Mouse (Mus musculus) lung, adult 2 months (tissue): ENCODE data around the gene Nrp2. TPM values are rescaled to one million over a fixed set of nuclear protein-coding genes. Genes with fewer than 3 reads are reported as not detected.

ENCODE experiments used
- DNase-seq: peaks from one replicate; pipeline ENCODE4 v3.0.0; 2022
- H3K4me1 ChIP-seq: fragments of 200-500 bp; 2 replicates; pipeline ENCODE4 v1.6.1; 2011; ENCODE audit warnings: low read length; ENCODE audit not compliant: control insufficient read depth, insufficient read depth
- H3K4me3 ChIP-seq: fragments of 200-500 bp; replicated peaks from 2 replicates; pipeline ENCODE3; 2011; ENCODE audit warnings: low read depth, mild to moderate bottlenecking, control low read depth, low read length; ENCODE audit errors: extremely low read depth
- CTCF ChIP-seq: fragments of 200-500 bp; IDR thresholded peaks from 2 replicates; pipeline ENCODE4 v1.5.1; 2011; ENCODE audit warnings: mild to moderate bottlenecking, low read length, control low read depth; ENCODE audit not compliant: insufficient read depth
- POLR2A ChIP-seq: fragments of 200-500 bp; IDR thresholded peaks from 2 replicates; pipeline ENCODE4 v1.6.1; 2011; ENCODE audit warnings: low read depth, mild to moderate bottlenecking, control low read depth, low read length, borderline replicate concordance; ENCODE audit errors: extremely low read depth
- WGBS: fragments of 180-500 bp; shearing (Covaris S2); methylation state at CpG from one replicate; pipeline ENCODE4 v1.1.7; 2018; 5-methylcytosine and 5-hydroxymethylcytosine counted together
- polyA plus RNA-seq: library from polyadenylated mRNA; depleted of rRNA; stranded (reverse); fragments of >200 nt; gene quantifications from 2 replicates; pipeline ENCODE4 v1.2.3, GENCODE M21; 2012

The Nrp2 gene
- polyA plus RNA-seq, 1 experiment, result 27.8 TPM

DNA sequence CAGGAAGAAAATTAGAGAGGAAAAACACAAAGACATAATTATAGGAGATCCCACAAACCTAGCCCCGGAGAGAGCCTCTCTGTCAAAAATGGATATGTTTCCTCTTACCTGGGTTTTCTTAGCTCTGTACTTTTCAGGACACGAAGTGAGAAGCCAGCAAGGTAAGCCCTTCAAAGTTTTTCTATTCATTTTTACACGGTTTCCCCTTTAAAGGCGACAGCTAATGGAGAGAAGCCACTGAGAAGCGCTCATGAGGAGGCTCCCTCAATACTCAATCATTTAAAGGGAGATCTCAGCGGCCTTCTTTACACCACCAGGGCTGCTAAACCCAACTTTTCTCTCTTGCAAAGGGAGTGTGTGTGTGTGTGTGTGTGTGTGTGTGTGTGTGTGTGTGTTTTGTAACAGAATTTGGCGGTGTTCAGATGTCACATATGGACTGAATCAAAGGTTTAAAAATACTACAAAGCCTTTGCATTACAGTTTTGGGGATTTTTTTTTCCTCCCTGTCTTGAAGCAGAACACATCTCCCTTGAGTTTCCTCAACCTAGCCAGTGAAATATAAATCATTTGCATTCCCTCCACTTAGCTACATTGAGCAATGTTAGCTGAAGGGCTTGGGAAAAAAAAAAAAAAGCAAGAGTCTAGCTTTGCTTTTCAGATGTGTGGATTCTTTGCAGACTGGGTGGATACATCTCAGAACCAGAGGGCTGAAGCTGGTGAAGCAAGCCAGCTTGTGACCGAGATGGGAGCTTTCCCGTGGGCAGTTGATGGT, 1.2 kb downstream of the Nrp2 start:
- TF ChIP-seq CTCF (no peak), POLR2A (no peak)
- WGBS, result 19% methylated on average over 9 of the region's 9 CpGs
- peaks cover 8% of the 10 kb centered on the region; the same call in 1 of the 2 replicates for H3K4me1 ChIP-seq
- DNase-seq, result no peak
- peak overlapping the region; percentile 81 for H3K4me3 ChIP-seq

DNA sequence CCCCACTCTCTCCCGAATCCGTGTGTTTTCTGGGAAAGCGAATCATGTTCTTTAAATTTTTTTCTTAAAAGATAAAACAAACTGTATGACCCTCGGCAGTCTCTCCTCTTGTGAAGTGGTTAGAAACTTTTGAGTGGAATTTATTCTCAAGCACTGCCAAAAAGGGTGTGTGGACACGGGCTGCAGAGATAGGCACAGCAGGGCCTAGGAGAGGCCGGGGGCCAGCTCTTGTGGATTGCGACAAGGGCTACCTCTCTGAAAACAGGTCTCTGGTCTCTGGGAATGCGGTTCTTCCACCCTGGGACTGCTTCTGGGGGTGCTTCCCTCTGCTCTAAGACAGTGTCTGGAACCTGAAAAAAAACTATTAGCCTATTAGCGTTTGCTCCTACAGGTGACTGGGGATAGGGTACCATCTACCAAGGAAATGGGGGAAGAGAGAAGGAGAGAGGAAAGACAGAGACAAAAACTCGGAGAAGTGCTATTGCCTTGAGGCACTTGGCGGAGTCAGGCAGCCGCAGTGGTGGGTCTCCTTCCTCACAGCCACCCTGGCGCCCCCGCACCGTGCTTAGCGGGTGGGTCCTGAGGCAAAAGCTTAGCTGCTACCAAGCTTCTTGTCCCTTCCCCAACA, 1.9 kb downstream of the Nrp2 start:
- 45% methylated on average over 16 of the region's 16 CpGs for WGBS
- DNase-seq, result no peak
- H3K4me3 ChIP-seq, result peak overlapping the region; percentile 73
- peaks cover 8% of the 10 kb centered on the region; the same call in 1 of the 2 replicates for H3K4me1 ChIP-seq
- TF ChIP-seq POLR2A (no peak), CTCF (no peak)

DNA sequence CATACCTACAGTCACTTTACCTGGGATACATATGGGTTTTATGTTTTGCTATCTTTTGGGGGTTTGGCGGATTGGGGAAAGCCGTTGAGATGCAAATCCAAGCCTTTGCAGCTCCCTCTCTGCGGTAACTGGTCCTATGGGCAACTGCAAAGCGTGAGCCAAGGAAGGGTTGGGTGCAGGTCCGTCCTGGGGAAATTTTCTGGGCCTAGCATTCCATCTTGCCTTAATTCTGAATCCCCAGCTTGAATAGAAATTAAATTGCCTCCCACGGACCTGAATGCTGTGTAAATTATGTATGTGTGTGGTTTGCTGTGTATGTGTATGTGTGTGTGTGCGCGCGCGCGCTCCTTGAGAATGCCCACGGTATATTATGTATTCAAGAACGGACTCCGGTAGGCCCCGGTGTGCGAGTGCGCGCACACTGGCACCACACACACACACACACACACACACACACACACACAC, 2.5 kb downstream of the Nrp2 start:
- 36% methylated on average over 18 of the region's 18 CpGs for WGBS
- TF ChIP-seq CTCF (no peak), POLR2A (no peak)
- H3K4me1 ChIP-seq, result peaks cover 8% of the 10 kb centered on the region; the same call in 1 of the 2 replicates
- DNase-seq, result no peak
- peak overlapping the region; percentile 73 for H3K4me3 ChIP-seq

DNA sequence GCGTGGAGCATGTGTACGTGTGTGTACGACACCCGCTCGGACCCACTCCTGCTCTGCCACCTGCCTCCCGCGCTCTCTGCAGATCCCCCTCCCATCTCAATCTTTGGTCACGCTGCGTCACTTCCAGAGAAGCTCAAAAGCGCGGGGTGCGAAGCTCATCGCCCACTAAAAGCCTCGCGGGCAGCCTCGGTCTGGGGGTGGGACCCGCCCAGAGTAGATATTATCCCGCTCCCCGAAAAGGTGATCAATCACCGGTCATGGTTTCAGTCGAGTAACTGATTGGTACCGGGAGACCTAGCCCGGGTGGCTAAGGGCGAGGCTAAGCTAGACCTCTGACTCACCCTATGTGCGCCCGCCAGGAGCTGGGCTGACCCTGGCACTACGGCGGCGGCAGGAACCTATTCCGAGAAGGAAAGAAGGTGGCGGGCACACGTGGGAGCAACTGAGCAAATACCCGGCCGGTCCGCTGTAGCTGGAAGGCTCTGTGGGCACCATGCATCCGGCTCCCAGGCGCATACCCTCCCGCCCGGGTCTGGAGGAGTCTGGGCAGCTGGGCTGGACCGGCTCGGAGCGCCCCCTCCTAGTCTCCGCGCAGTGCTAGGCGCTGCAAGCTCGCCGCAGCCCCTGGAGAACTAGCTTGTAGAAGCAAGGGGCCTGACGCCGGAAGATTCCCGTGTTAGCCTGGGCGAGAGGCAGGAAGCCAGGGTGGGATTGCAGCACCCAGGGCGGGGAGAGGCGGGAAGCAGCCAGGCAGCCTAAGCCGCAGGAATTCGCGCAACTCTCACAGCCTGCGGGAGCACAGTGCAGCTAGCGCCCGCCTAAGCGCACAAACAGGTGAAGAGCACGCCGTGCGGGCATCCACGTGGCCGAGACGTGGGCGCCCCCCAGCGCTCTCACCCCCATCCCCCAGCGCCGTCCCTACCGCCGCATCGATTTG, 3.3 kb downstream of the Nrp2 start:
- Histone ChIP-seq H3K4me1 (peaks cover 8% of the 10 kb centered on the region; the same call in 1 of the 2 replicates), H3K4me3 (peak overlapping the region; percentile 73)
- DNase-seq, result peak; percentile 64
- TF ChIP-seq CTCF (no peak), POLR2A (no peak)
- 2% methylated on average over 73 of the region's 73 CpGs for WGBS

DNA sequence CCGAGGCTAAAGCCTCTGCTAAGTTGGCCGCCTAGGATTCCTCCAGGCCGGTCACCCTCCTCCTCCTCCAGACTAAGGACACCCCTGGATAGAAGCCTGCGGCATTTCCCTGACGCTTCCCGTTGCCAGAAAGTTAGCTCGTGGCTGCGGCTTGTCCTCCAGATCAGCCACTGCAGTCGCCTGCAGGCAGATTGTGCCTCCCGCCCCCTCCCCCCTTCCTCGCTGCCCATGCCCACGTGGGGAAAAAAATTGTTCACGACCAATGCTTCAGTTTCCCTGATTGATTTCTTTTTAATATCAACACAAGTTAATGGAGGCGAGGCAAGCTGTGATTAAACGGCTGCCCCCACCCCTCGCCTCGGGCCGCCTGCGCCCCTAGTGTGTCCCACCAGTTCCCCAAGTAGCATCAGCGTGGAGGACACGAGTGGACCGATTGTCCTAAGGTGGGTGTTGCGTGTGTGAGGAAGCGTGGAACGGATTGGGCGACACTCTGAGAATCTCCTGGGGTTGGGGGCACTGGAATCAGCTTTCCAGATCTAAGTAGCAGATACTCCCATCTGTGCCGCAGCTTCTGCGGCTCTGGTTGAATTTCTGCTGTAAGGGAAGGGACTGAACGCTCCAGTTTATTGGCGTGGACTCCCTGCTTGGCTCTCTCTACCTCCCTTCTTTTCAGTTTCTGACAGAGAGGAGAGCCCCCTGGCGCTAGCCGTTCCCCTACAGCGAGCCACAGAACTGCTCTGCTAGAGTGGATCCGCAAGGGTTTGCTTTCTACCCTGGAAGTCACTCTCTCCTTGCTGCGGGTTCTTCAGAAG, 4.2 kb downstream of the Nrp2 start:
- DNase-seq, result no peak

DNA sequence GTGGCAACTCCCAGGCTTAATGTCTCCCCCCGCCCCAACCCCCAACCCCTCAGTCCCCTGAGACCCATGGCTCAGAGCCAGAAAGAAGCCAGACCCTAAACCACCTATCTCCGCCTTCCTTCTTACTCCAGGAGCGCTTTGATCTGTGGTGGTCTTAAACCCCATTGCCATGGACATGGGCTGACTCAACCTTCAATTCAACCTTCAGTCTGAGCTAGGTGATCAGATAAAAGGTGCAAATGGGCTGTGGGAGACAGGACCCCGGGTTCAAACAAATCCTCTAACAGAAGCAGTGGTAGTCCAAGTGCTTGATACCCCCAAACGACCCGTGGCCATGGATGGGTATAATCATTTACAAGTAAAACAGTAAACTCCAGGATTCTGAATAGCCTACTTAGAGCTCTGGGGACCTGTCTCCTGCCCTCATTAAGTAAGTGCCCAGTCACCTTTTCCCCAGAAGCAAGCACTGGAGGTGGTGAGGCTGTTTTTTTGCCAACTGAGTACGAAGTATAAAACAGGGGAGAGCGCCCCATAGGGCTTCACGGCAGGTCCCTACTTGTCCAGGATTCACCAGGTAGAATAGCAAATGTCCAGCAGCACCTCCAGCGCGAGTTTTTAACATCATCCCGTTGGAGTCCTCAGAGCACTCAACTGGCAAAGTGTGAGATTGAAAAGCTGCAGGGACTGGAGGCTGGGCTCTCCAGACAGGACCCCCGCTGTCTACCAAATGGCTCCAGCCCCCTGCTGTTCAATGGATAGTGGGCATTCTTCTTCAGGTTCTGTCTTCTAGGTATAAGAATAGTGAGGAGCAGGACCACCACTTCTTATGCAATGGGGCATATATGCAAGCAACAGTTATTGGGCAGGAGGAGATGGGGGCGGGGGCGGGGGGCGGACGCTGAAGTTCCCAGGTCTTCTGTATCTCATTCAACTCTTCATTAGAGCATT, 5.1 kb downstream of the Nrp2 start:
- DNase-seq, result no peak
- peaks cover 4% of the 10 kb centered on the region; the same call in 1 of the 2 replicates for H3K4me1 ChIP-seq
- TF ChIP-seq CTCF (no peak), POLR2A (no peak)
- WGBS, result 65% methylated on average over 17 of the region's 17 CpGs
- no peak overlapping the region for H3K4me3 ChIP-seq

More for the DNA sequence above, 4.2 kb downstream of the Nrp2 start:
- TF ChIP-seq CTCF (peak; percentile 27; the same call in 1 of the 2 replicates), POLR2A (no peak)
- Histone ChIP-seq H3K4me1 (peaks cover 8% of the 10 kb centered on the region; the same call in 1 of the 2 replicates), H3K4me3 (peak overlapping the region; percentile 73)
- 3% methylated on average over 35 of the region's 35 CpGs for whole genome bisulfite sequencing

DNA sequence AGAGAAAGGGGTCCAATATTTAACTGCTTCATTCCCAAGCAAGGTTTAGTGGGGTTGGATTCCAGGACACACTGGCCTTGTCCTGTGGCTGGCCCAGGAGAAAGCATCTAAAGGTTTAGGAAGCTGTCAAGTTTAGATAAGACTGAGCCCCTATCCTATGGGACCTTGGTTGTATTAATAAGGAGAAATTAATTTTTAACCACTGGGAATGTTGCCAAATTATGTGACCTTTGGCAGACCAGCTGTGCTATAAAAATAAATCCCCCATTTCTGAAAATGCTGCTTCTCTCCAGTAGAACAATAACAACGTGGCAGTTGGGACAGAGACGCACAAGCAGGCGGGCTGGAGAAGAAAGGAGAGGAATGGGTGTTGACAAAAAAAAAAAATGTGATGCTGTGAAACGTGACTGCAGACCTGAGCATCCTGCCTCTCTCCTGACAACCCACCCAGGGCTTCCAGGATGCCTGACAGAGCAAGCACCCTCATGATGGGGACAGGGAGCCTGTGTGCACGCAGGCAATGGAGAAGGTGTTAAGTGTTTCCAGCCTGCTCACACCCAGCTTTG, 6.8 kb downstream of the Nrp2 start:
- peaks cover 4% of the 10 kb centered on the region; the same call in 1 of the 2 replicates for H3K4me1 ChIP-seq
- DNase-seq, result no peak
- no peak overlapping the region for H3K4me3 ChIP-seq
- TF ChIP-seq POLR2A (no peak), CTCF (no peak)
- 56% methylated on average over 5 of the region's 5 CpGs for WGBS
